Mouse (Mus musculus) lung, embryonic 15.5 days (tissue): Measurements from ENCODE around the gene Sertad4. TPM values are rescaled to one million over a fixed set of nuclear protein-coding genes. Genes with fewer than 3 reads are reported as not detected.
A peak's percentile ranks its signal among the peaks of the same experiment; 100 is the strongest.

Experiments
- ATAC-seq: fragments of 200-750 bp; cut with Nextera tagmentation; 2 replicates; pipeline ENCODE4 v1.8.0; 2017; ENCODE audit warnings: moderate number of reproducible peaks, borderline replicate concordance; ENCODE audit not compliant: low FRiP score, low TSS enrichment; ENCODE audit errors: extremely low read depth
- H3K27ac ChIP-seq: fragments of 300-500 bp; sonication (generic); 2 replicates; pipeline ENCODE4 v1.5.1; 2015; ENCODE audit warnings: moderate library complexity, mild to moderate bottlenecking, inconsistent platforms
- H3K27me3 ChIP-seq: fragments of 300-500 bp; sonication (generic); 2 replicates; pipeline ENCODE4 v1.6.1; 2015; ENCODE audit warnings: inconsistent platforms
- H3K36me3 ChIP-seq: fragments of 300-500 bp; sonication (generic); 2 replicates; pipeline ENCODE4 v1.6.1; 2015; ENCODE audit warnings: inconsistent platforms
- H3K4me1 ChIP-seq: fragments of 300-500 bp; sonication (generic); 2 replicates; pipeline ENCODE4 v1.6.1; 2015; ENCODE audit warnings: inconsistent platforms
- H3K4me2 ChIP-seq: fragments of 300-500 bp; sonication (generic); 2 replicates; pipeline ENCODE4 v1.6.1; 2015; ENCODE audit warnings: inconsistent platforms, mild to moderate bottlenecking, moderate library complexity
- H3K4me3 ChIP-seq: fragments of 300-500 bp; sonication (generic); 2 replicates; pipeline ENCODE4 v1.5.1; 2015; ENCODE audit warnings: mild to moderate bottlenecking, inconsistent platforms
- H3K9ac ChIP-seq: fragments of 300-500 bp; sonication (generic); 2 replicates; pipeline ENCODE4 v1.6.1; 2015; ENCODE audit warnings: inconsistent platforms
- H3K9me3 ChIP-seq: fragments of 300-500 bp; sonication (generic); 2 replicates; pipeline ENCODE4 v1.6.1; 2016; ENCODE audit warnings: inconsistent platforms
- WGBS: fragments of 180-500 bp; shearing (Covaris S2); methylation state at CpG from one replicate; pipeline ENCODE4 v1.1.7; 2015; 5-methylcytosine and 5-hydroxymethylcytosine counted together
- polyA plus RNA-seq: library from polyadenylated mRNA; unstranded; fragments of >200 nt; fragmentation: Nextera tagmentation; extraction: Ambion mirVana; gene quantifications from 2 replicates; pipeline ENCODE4 v1.2.1, GENCODE M21; 2015

Sertad4 gene
- polyA plus RNA-seq, 1 experiment from 2014 or later, result 18.9 TPM

DNA sequence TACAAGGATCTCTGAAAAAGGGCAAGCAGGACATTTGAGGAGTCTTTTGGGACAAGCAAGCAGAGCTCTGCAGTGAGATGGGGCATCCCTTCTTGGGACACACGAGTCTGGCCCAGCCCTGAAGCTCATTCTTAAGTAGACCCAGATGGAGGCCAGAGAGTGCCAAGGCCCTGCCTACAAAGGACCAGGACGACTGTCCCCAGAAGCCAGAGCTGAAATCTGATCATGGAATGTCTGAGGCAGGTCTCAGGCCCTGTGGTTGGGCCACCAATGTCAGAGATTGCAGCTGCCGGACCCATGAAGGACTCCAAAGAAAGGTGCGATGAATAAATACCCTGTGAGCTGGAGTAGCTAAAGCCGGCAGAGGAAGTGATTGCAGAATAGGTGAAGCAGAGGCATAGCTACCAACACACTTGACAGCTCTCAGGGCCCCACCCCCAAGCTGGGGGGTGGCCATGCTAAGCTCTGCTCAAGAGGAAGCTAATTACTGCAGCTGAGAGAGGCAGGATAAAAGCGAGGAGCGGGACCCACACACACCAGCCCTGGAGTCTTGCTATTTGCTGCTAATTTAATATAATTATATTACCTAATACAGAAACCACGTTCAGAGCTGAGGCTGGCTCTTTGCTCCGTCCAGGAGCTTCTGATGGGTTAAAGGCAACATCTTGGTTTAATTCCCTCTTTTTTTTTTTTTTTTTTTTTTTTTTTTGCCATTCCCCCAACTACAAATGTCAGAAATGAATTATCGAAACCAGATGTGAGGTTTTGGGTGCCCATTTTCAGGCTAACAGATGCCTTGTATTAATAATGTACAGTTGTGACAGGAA lies 56.2 kb downstream of the Sertad4 start:
- Histone ChIP-seq H3K27me3 (no peaks in the 10 kb centered on the region), H3K4me3 (no peak overlapping the region), H3K27ac (peak overlapping the region; percentile 80), H3K4me2 (no peak overlapping the region), H3K4me1 (peaks cover 41% of the 10 kb centered on the region), H3K9me3 (no peaks in the 10 kb centered on the region), H3K9ac (no peak overlapping the region), H3K36me3 (no peaks in the 10 kb centered on the region)
- 30% methylated on average over 10 of the region's 10 CpGs for WGBS
- no peak for ATAC-seq

DNA sequence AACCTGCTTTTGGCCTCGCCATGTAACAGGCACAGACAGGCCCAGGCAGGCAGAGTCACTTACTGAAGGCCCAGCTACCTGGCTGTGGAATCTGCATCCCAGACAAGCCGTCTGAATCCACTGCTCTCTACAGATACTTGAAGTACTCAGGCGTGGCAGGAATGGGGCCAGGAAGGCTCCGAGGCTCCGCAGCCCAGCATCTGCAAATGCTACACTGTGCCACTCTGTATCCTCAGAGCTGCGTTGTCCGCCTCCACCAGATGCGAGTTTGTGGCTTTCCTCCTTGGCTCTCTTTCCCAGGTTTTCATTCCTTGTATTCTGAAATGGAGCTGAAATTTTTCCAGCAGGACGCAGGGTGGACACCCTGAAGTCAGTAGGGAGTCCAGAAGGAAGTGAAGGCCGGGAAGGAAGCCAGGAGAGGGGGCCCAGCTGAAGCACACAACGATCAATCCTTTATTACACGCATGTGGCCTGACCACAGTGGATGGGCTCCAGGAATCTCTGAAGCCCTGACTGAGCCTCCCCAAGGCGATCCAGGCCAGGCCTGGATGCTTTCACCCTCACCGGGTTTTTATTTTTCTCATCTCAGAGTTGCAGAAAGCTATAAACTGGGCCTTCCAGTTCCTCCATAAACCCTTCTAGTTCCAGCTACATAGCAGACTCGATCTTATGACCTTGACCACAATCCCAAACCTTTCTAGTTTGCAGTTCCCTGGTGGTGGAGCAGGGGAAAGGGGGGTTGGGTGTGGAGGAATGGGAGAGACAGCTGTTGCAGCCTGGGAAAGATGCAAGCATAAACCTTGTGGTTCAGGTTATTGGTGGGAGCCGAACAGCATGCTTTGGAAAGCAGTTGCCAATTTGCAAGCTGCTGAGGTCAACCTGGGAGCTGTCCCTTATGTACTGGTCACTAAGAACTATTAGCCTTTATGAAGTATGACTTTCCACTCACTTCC lies 57.1 kb downstream of the Sertad4 start:
- Histone ChIP-seq H3K36me3 (no peaks in the 10 kb centered on the region), H3K9ac (no peak overlapping the region), H3K9me3 (no peaks in the 10 kb centered on the region), H3K27me3 (no peaks in the 10 kb centered on the region), H3K27ac (peak overlapping the region; percentile 80), H3K4me2 (no peak overlapping the region), H3K4me3 (no peak overlapping the region), H3K4me1 (peaks cover 41% of the 10 kb centered on the region)
- WGBS, result 35% methylated on average over 16 of the region's 16 CpGs
- ATAC-seq, result peak; percentile 77

DNA sequence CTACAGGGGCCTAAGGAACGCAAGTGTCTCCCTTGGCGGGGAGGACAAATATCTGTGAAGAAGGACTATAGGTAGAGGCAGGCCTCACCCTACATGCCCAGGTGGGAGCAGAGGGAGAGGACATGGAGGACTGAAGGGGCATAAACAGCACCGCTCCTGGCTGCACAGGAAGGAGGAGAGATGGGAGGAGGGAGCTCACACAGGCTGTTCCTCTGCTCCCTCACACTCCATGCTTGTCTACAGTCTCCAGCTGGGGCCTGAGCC lies 58.6 kb downstream of the Sertad4 start:
- H3K9ac ChIP-seq, result no peak overlapping the region
- H3K4me3 ChIP-seq, result no peak overlapping the region
- H3K27ac ChIP-seq, result no peak overlapping the region
- H3K4me1 ChIP-seq, result peaks cover 43% of the 10 kb centered on the region
- no peaks in the 10 kb centered on the region for H3K27me3 ChIP-seq
- no peaks in the 10 kb centered on the region for H3K9me3 ChIP-seq
- H3K4me2 ChIP-seq, result no peak overlapping the region
- H3K36me3 ChIP-seq, result no peaks in the 10 kb centered on the region
- whole genome bisulfite sequencing, result 52% methylated on average over 3 of the region's 3 CpGs
- ATAC-seq, result no peak

DNA sequence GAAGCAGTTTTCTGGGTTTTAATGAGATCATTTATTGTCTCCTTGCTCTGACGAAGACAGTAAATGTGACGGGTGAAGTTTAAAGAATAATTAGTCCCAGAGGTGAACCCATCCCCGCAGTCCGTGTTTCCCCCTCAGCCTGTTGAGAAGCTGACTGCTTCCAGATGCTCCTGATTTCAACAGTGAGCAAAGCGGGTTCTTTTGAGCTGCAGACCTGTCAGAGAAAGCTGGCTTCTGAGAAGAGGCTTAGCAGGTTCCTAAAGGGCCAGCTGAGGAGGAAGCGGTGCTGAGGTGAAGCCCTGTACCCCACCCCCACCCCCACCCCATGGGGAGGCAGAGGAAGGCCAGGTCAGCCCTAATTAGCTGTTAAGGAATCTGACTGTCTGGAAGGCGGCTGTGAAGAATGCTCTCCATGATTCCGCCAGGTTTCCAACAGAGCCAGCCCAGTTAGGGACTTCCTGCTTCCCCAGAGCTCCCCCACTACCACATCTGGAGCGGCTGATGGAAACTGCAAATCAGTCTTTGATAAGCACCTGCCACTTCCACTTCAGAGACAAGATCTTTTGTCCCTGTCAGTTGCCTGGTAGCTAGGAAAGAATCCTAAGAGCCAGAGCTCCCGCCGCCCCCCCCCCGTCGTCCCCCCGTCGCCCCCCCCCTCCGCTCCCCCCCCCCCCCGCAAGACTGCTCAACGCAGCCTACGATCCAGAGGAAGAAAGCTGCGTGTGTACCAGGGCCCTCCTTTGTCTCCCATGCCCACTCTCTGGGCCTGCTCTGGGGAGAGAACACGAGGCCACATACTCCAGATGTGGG lies 59.1 kb downstream of the Sertad4 start:
- peaks cover 49% of the 10 kb centered on the region for H3K4me1 ChIP-seq
- 0 out of 2 replicates have a peak overlapping the region, but pooled peaks have one; percentile 0 for H3K9ac ChIP-seq
- ATAC-seq, result peak; percentile 9; the same call in 1 of the 2 replicates
- H3K27me3 ChIP-seq, result no peaks in the 10 kb centered on the region
- H3K4me3 ChIP-seq, result no peak overlapping the region
- no peaks in the 10 kb centered on the region for H3K36me3 ChIP-seq
- peak overlapping the region; percentile 28 for H3K4me2 ChIP-seq
- H3K27ac ChIP-seq, result peak overlapping the region; percentile 51; the same call in 1 of the 2 replicates
- no peaks in the 10 kb centered on the region for H3K9me3 ChIP-seq
- WGBS, result 9% methylated on average over 17 of the region's 21 CpGs

DNA sequence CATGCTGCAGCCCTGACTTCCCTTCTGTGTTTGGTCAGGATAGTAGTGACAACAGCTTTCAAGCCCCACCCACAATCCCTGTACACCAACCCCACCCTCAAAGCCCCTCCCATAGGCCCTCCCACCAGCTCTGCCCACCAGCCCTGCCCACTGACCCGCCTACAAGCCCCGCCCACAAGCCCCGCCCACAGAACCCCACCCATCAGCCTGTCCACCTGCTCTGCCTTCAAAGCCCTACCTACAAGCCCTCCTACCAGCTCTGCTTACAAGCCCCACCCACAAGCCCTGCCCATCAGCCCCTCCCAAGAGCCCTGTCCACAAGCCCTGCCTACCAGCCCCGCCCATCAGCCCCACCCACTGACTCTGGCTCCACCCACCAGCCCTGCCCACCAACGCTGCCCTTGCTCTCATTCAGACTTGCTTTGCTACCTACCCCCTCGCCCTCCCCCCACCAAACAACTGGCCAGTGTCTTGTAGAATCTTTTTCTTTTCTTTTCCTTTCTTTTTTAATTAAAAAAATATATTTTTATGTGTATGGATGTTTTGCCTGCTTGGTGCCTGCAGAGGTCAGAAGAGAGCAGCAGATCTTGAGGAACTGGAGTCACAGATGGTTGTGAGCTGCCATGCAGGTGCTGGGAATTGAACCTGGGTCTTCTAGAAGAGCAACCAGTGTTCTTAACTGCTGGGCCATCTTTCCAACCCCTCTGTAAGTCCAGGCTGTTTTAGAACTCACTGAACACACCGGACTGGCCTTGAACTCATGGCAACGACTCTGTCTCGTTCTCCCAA lies 60.4 kb downstream of the Sertad4 start:
- H3K36me3 ChIP-seq, result no peaks in the 10 kb centered on the region
- WGBS, result 56% methylated on average over 9 of the region's 9 CpGs
- H3K9me3 ChIP-seq, result no peaks in the 10 kb centered on the region
- H3K4me3 ChIP-seq, result no peak overlapping the region
- no peak overlapping the region for H3K9ac ChIP-seq
- ATAC-seq, result no peak
- H3K4me1 ChIP-seq, result peaks cover 54% of the 10 kb centered on the region
- H3K27me3 ChIP-seq, result no peaks in the 10 kb centered on the region
- H3K4me2 ChIP-seq, result no peak overlapping the region
- H3K27ac ChIP-seq, result 0 out of 2 replicates have a peak overlapping the region, but pooled peaks have one; percentile 51

Other genes starting within 250 kb of the Sertad4 start
- 10.7 TPM in 2 replicates for gene Hhat, start 84.5 kb downstream of the Sertad4 start, polyA plus RNA-seq
- 0.88 and 0.93 TPM in 2 replicates for gene Syt14, start 180.0 kb upstream of the Sertad4 start, polyA plus RNA-seq